Mouse (Mus musculus): ENCODE results near the gene Oas1a.

- TF ChIP-seq CTCF (IDR thresholded peaks at IDR 0.05; ENCODE audit: borderline replicate concordance, control insufficient read depth, extremely low read depth, insufficient read depth, low read length, poor library complexity) (0 out of 2 replicates have a peak, but pooled peaks have one; percentile 51), POLR2A (IDR thresholded peaks at IDR 0.05; ENCODE audit: control insufficient read depth, extremely low read depth, insufficient read depth, low read length, poor library complexity) (no peak)
These were observed 57.7 kb downstream of the Oas1a start for GRCm38 (mm10) chr5:120849601-120850136.
